Mouse (Mus musculus) intestine, embryonic 16.5 days (tissue): ENCODE measurements at regions not wholly inside any gene's neighbourhood (a gene's known extent, or its start where the extent isn't known, plus 50 kb on each side); places are given as distances from the start of the nearest gene placed in this dataset.
A peak's percentile ranks its signal among the peaks of the same experiment; 100 is the strongest.

Experiments
- ATAC-seq: fragments of 200-750 bp; cut with Nextera tagmentation; 2 replicates; pipeline ENCODE4 v1.8.0; 2017; ENCODE audit warnings: moderate TSS enrichment, moderate library complexity
- H3K27ac ChIP-seq: fragments of 300-500 bp; sonication (generic); 2 replicates; pipeline ENCODE4 v1.5.1; 2014; ENCODE audit warnings: mild to moderate bottlenecking, low read length
- H3K27me3 ChIP-seq: fragments of 300-500 bp; sonication (generic); replicated peaks from 2 replicates; pipeline ENCODE4 v1.6.1; 2014; ENCODE audit warnings: low read length, control low read depth, mixed read lengths; ENCODE audit not compliant: control insufficient read depth, insufficient read depth
- H3K36me3 ChIP-seq: fragments of 300-500 bp; sonication (generic); 2 replicates; pipeline ENCODE4 v1.6.1; 2014; ENCODE audit warnings: low read length, control low read depth; ENCODE audit not compliant: control insufficient read depth, insufficient read depth
- H3K4me1 ChIP-seq: fragments of 300-500 bp; sonication (generic); 2 replicates; pipeline ENCODE4 v1.6.1; 2014; ENCODE audit warnings: low read length, control low read depth, mixed read lengths; ENCODE audit not compliant: control insufficient read depth, insufficient read depth
- H3K4me2 ChIP-seq: fragments of 300-500 bp; sonication (generic); 2 replicates; pipeline ENCODE4 v1.6.1; 2014; ENCODE audit warnings: low read depth, low read length, control low read depth
- H3K4me3 ChIP-seq: fragments of 300-500 bp; sonication (generic); 2 replicates; pipeline ENCODE4 v1.5.1; 2014; ENCODE audit warnings: mild to moderate bottlenecking, low read length
- H3K9ac ChIP-seq: fragments of 300-500 bp; sonication (generic); 2 replicates; pipeline ENCODE4 v1.6.1; 2014; ENCODE audit warnings: low read depth, low read length
- H3K9me3 ChIP-seq: fragments of 300-500 bp; sonication (generic); 2 replicates; pipeline ENCODE4 v1.6.1; 2016; ENCODE audit warnings: low read length, control low read depth; ENCODE audit not compliant: control insufficient read depth
- WGBS: fragments of 180-500 bp; shearing (Covaris S2); extraction: QIAGEN DNeasy Blood & Tissue Kit; methylation state at CpG from one replicate; pipeline ENCODE4 v1.1.7; 2014; 5-methylcytosine and 5-hydroxymethylcytosine counted together

GRCm38 (mm10) chr4:150715051-150715450, 63.1 kb upstream of the Slc45a1 start:
- Histone ChIP-seq H3K4me2 (no peak overlapping the region), H3K27me3 (no peaks in the 10 kb centered on the region), H3K9me3 (no peaks in the 10 kb centered on the region), H3K27ac (no peak overlapping the region), H3K36me3 (no peaks in the 10 kb centered on the region), H3K9ac (no peak overlapping the region), H3K4me1 (no peaks in the 10 kb centered on the region), H3K4me3 (no peak overlapping the region)
- 82% methylated on average over 2 of the region's 2 CpGs for WGBS
- no peak for ATAC-seq

DNA sequence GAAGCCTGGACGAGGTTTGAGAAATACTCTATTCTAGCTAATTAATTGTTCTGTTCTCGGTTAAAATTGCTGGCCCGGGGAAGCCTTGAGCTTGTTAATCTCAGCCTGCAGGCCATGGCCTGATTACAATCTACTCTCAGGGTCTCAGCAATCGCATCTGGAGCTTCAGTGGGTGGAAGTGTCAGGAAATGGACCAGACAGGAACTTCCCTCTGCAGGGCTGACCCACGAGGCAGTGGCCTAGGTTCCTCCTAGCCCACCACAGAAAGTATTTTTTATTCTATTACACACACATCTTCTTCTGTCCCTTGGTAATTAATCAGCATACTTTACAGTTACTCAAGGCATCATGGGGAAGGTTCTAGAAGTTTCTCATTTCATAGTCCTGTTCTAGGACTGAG, 61.3 kb upstream of the Slc45a1 start:
- H3K4me1 ChIP-seq = peaks cover 8% of the 10 kb centered on the region; the same call in 1 of the 2 replicates
- no peaks in the 10 kb centered on the region for H3K9me3 ChIP-seq
- WGBS = 51% methylated on average over 5 of the region's 5 CpGs
- H3K27me3 ChIP-seq = no peaks in the 10 kb centered on the region
- H3K4me2 ChIP-seq = no peak overlapping the region
- H3K27ac ChIP-seq = no peak overlapping the region
- no peak for ATAC-seq
- no peak overlapping the region for H3K9ac ChIP-seq
- no peaks in the 10 kb centered on the region for H3K36me3 ChIP-seq
- H3K4me3 ChIP-seq = no peak overlapping the region

DNA sequence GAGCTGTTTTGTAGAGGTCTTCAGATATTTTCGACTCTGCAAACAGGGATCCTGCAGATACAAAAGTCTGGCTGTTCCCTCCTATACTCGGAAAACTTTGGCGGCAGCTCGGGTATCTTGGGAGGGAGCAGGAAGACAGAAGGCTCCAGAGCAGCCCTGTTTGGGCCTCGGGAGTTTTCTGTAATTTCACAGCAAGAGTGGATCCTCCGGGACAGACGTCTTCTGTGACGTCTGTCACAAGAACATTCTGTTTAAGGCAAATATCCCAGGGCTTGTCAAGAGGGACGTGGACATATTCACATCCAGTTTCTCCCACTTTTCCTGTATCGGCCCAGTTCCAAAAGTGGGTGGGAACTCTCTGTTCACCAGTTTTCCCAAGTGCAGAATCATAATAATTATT, 60.9 kb upstream of the Slc45a1 start:
- H3K9me3 ChIP-seq = no peaks in the 10 kb centered on the region
- H3K4me3 ChIP-seq = no peak overlapping the region
- H3K9ac ChIP-seq = no peak overlapping the region
- no peaks in the 10 kb centered on the region for H3K36me3 ChIP-seq
- ATAC-seq = no peak
- peaks cover 8% of the 10 kb centered on the region; the same call in 1 of the 2 replicates for H3K4me1 ChIP-seq
- no peaks in the 10 kb centered on the region for H3K27me3 ChIP-seq
- 65% methylated on average over 10 of the region's 10 CpGs for WGBS
- H3K4me2 ChIP-seq = no peak overlapping the region
- H3K27ac ChIP-seq = no peak overlapping the region

- Histone ChIP-seq H3K4me1 (peaks cover 13% of the 10 kb centered on the region; the same call in 1 of the 2 replicates), H3K27ac (no peak overlapping the region), H3K9ac (no peak overlapping the region), H3K4me3 (no peak overlapping the region), H3K36me3 (no peaks in the 10 kb centered on the region), H3K27me3 (no peaks in the 10 kb centered on the region), H3K4me2 (no peak overlapping the region), H3K9me3 (no peaks in the 10 kb centered on the region)
- ATAC-seq = no peak
- WGBS = 90% methylated on average over 6 of the region's 6 CpGs
These were observed 59.7 kb upstream of the Slc45a1 start for GRCm38 (mm10) chr4:150711646-150712045.

GRCm38 (mm10) chr4:150709391-150710130, 57.6 kb upstream of the Slc45a1 start:
- Histone ChIP-seq H3K4me2 (no peak overlapping the region), H3K4me1 (peaks cover 13% of the 10 kb centered on the region; the same call in 1 of the 2 replicates), H3K27me3 (no peaks in the 10 kb centered on the region), H3K36me3 (no peaks in the 10 kb centered on the region), H3K9me3 (no peaks in the 10 kb centered on the region), H3K4me3 (no peak overlapping the region), H3K9ac (peak overlapping the region; percentile 33; the same call in 1 of the 2 replicates), H3K27ac (no peak overlapping the region)
- ATAC-seq = 0 out of 2 replicates have a peak, but pooled peaks have one; percentile 21
- WGBS = 43% methylated on average over 11 of the region's 11 CpGs

GRCm38 (mm10) chr4:150708572-150708984, 56.6 kb upstream of the Slc45a1 start:
- 75% methylated on average over 4 of the region's 4 CpGs for WGBS
- Histone ChIP-seq H3K9ac (no peak overlapping the region), H3K4me2 (no peak overlapping the region), H3K27ac (no peak overlapping the region), H3K4me1 (peaks cover 13% of the 10 kb centered on the region; the same call in 1 of the 2 replicates), H3K27me3 (no peaks in the 10 kb centered on the region), H3K36me3 (no peaks in the 10 kb centered on the region), H3K9me3 (no peaks in the 10 kb centered on the region), H3K4me3 (no peak overlapping the region)
- ATAC-seq = peak; percentile 47

GRCm38 (mm10) chr4:150707725-150708571, 56.0 kb upstream of the Slc45a1 start:
- ATAC-seq = no peak
- no peak overlapping the region for H3K9ac ChIP-seq

DNA sequence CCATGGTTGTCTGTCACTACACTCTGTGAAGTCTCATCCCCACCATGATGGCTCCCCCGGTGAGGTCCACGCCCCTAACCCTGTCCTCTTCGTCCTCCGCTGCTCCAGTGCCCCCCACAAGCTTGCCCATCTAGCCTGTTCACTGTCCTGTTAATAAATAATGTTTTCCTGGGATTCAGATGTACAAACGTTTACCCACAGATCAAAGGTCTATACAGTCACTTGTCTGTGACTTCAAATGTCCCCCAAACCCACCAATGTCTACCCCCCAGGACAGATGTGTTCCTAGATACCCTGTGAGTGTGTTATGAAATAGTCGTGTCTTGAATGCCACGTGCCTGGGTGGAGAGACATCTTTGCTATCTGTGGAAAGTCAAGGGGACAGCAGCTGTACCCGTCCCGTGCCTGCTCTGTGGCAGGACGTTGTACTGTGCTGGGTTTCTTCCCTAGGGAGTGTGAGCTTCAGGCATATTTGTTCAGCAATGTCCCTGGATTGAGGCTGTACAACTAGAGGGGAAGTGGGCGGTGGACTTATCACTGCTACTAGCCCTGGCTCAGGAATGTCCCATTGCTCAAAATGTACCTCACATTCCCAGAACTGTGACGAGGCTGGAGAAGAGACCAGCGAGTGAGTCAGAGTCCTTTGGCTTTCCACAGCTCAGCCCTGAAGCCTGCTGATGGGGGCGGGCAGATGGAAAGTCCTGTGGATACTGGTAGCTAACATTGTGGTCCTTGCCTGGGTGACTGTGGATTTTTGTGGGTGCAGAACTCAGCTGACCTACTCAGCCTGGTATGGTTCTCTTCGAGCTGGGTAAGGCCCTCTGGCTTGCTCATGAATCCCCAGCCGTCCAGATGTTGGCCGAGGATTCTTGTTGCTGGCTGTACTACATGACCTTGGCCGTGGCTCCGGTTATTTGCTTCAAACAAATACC, 55.1 kb upstream of the Slc45a1 start:
- Histone ChIP-seq H3K27me3 (no peaks in the 10 kb centered on the region), H3K4me2 (no peak overlapping the region), H3K9ac (no peak overlapping the region), H3K36me3 (no peaks in the 10 kb centered on the region), H3K4me1 (peaks cover 13% of the 10 kb centered on the region; the same call in 1 of the 2 replicates), H3K9me3 (no peaks in the 10 kb centered on the region), H3K4me3 (no peak overlapping the region), H3K27ac (no peak overlapping the region)
- WGBS = 57% methylated on average over 19 of the region's 19 CpGs
- ATAC-seq = peak; percentile 41

More at GRCm38 (mm10) chr4:150707725-150708571, 56.0 kb upstream of the Slc45a1 start:
- no peaks in the 10 kb centered on the region for H3K27me3 ChIP-seq
- H3K9me3 ChIP-seq = no peaks in the 10 kb centered on the region
- H3K4me1 ChIP-seq = peaks cover 13% of the 10 kb centered on the region; the same call in 1 of the 2 replicates
- no peak overlapping the region for H3K27ac ChIP-seq
- WGBS = 71% methylated on average over 20 of the region's 20 CpGs
- no peaks in the 10 kb centered on the region for H3K36me3 ChIP-seq
- no peak overlapping the region for H3K4me2 ChIP-seq
- no peak overlapping the region for H3K4me3 ChIP-seq
